Comparison of ENCODE assay signal across 8 mouse cellular contexts in the genomic region with DNA sequence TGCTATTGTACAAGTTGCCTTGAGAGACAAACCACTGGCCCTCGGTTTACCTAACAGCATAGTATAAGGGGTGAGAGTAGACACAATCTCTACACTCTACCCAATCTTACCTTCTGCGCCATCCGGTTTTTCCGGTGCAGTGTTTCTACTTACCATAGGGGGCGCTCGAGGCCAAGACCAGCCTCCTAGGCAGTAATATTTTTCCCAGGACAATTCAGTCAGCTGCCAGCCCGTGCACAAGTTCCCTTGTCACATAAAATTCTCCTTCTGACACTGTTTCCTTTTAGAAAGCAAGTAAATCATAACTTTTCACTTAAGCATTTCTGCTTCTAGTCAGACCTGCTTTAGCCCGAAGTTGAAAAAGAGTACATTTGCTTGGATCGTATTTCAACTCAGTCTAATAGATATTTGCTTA.
A peak's percentile ranks its signal among the peaks of the same experiment; 100 is the strongest.
DNase-seq lines count a peak whose midpoint lies in the region; ATAC-seq lines count a peak whose summit lies in the region.

No protein-coding gene starts in this region.

- no peaks in the 10 kb centered on the region for H3K36me3 ChIP-seq in hindbrain, embryonic 14.5 days (replicated peaks; ENCODE audit: control insufficient read depth, insufficient read depth)

- H3K9ac ChIP-seq in hindbrain, embryonic 14.5 days: no peak overlapping the region

- DNase-seq in cerebellum, postnatal 14 days: peak; percentile 78 to 81
- peak; percentile 68 for DNase-seq in gastrocnemius, adult 18-20 months (ENCODE audit: low spot score)
- no peak for DNase-seq in hindbrain, embryonic 14.5 days (ENCODE audit: low spot score)
- DNase-seq in layer of hippocampus, adult 9-10 months (ENCODE audit: low spot score): peak; percentile 38
- peak; percentile 83 for DNase-seq in lung, postnatal 10 days
- DNase-seq in right cerebral cortex, adult 18-20 months: peak; percentile 39

- H3K27me3 ChIP-seq in hindbrain, embryonic 14.5 days (ENCODE audit: control insufficient read depth, insufficient read depth, low read length): no peaks in the 10 kb centered on the region

- H3K4me3 ChIP-seq in hindbrain, embryonic 14.5 days (replicated peaks; ENCODE audit: low read length): no peak overlapping the region

- peak overlapping the region; percentile 20 for H3K4me2 ChIP-seq in hindbrain, embryonic 14.5 days (replicated peaks)

- 52% methylated on average over 9 of the region's 9 CpGs for WGBS in hindbrain, embryonic 14.5 days

- H3K9me3 ChIP-seq in hindbrain, embryonic 14.5 days (ENCODE audit: control insufficient read depth, low read length): no peaks in the 10 kb centered on the region

- no peak overlapping the region for H3K27ac ChIP-seq in hindbrain, embryonic 14.5 days

- H3K4me1 ChIP-seq in hindbrain, embryonic 14.5 days (replicated peaks; ENCODE audit: control insufficient read depth, insufficient read depth, low read length): no peaks in the 10 kb centered on the region

- peak; percentile 74 for ATAC-seq in activated CD4-positive, CD25-positive, alpha-beta regulatory T cell, adult 4 months
- no peak for ATAC-seq in hindbrain, embryonic 14.5 days (ENCODE audit: low FRiP score)
- no peak for ATAC-seq in erythroblast, adult 5-6 weeks (replicated peaks; ENCODE audit: low FRiP score, poor library complexity, severe bottlenecking)
